Mouse (Mus musculus): ENCODE data around the gene Stard5.
A peak's percentile ranks its signal among the peaks of the same experiment; 100 is the strongest.

The Stard5 gene

GRCm38 (mm10) chr7:83667936-83668645 lies 36.3 kb downstream of the Stard5 start:
- no peak for DNase-seq

- DNase-seq = peak; percentile 62
Observed at GRCm38 (mm10) chr7:83668724-83669123, 37.0 kb downstream of the Stard5 start.

GRCm38 (mm10) chr7:83671573-83671972 lies 39.8 kb downstream of the Stard5 start:
- DNase-seq = no peak

GRCm38 (mm10) chr7:83675545-83676254 lies 43.9 kb downstream of the Stard5 start:
- DNase-seq = no peak

GRCm38 (mm10) chr7:83677296-83677695 lies 45.5 kb downstream of the Stard5 start:
- DNase-seq = no peak

- no peak for DNase-seq
Observed at GRCm38 (mm10) chr7:83678506-83678905, 46.7 kb downstream of the Stard5 start.

GRCm38 (mm10) chr7:83682640-83683274 lies 51.0 kb downstream of the Stard5 start:
- DNase-seq = no peak

- DNase-seq = no peak
Observed at GRCm38 (mm10) chr7:83695449-83696212, 63.9 kb downstream of the Stard5 start.

GRCm38 (mm10) chr7:83699066-83699745 lies 67.4 kb downstream of the Stard5 start:
- DNase-seq = no peak
